Mouse (Mus musculus): Measurements from ENCODE around the gene Adcy6.
"Not testable (repeated sequence)": the region's sequence is repeated elsewhere in the genome, so short reads cannot be mapped to it uniquely, and the experiment has no call there.

Gene Adcy6

GRCm38 (mm10) chr15:98601832-98602190 lies 8.1 kb downstream of the Adcy6 start:
- DNase-seq (ENCODE audit: low spot score) = no peak

- no peak for DNase-seq (ENCODE audit: low spot score)
Observed at GRCm38 (mm10) chr15:98600036-98600709, 9.7 kb downstream of the Adcy6 start.

- no peak for DNase-seq (ENCODE audit: low spot score)
Observed at GRCm38 (mm10) chr15:98596609-98597008, 13.3 kb downstream of the Adcy6 start.

GRCm38 (mm10) chr15:98595049-98595448 lies 14.8 kb downstream of the Adcy6 start:
- DNase-seq (ENCODE audit: low spot score) = no peak

GRCm38 (mm10) chr15:98594193-98594592 lies 15.7 kb downstream of the Adcy6 start:
- no peak for DNase-seq (ENCODE audit: low spot score)

- DNase-seq (ENCODE audit: low spot score) = no peak
Observed at GRCm38 (mm10) chr15:98591396-98591795, 18.5 kb downstream of the Adcy6 start.

- DNase-seq (ENCODE audit: low spot score) = no peak
Observed at GRCm38 (mm10) chr15:98589640-98590336, 20.1 kb downstream of the Adcy6 start.

- DNase-seq (ENCODE audit: low spot score) = no peak
Observed at GRCm38 (mm10) chr15:98587751-98588150, 22.1 kb downstream of the Adcy6 start.

GRCm38 (mm10) chr15:98586141-98586540 lies 23.7 kb downstream of the Adcy6 start:
- DNase-seq (ENCODE audit: low spot score) = not testable (repeated sequence)

GRCm38 (mm10) chr15:98585421-98585820 lies 24.5 kb downstream of the Adcy6 start:
- DNase-seq (ENCODE audit: low spot score) = no peak

- no peak for DNase-seq (ENCODE audit: low spot score)
Observed at GRCm38 (mm10) chr15:98582996-98583395, 26.9 kb downstream of the Adcy6 start.

GRCm38 (mm10) chr15:98582410-98582809 lies 27.5 kb downstream of the Adcy6 start:
- DNase-seq (ENCODE audit: low spot score) = no peak

GRCm38 (mm10) chr15:98579795-98580464 lies 29.9 kb downstream of the Adcy6 start:
- DNase-seq (ENCODE audit: low spot score) = peak; percentile 61

GRCm38 (mm10) chr15:98579310-98579709 lies 30.6 kb downstream of the Adcy6 start:
- DNase-seq (ENCODE audit: low spot score) = no peak

GRCm38 (mm10) chr15:98573293-98573692 lies 36.6 kb downstream of the Adcy6 start:
- no peak for DNase-seq (ENCODE audit: low spot score)

GRCm38 (mm10) chr15:98570873-98571538 lies 38.9 kb downstream of the Adcy6 start, which contains the start of the genes Ccnt1 and 4930415O20Rik:
Ccnt1 (minus strand) TSS chr15:98570923.
4930415O20Rik (plus strand) TSS chr15:98571004.
- DNase-seq (ENCODE audit: low spot score) = no peak

- no peak for DNase-seq (ENCODE audit: low spot score)
Observed at GRCm38 (mm10) chr15:98569795-98570365, 40.0 kb downstream of the Adcy6 start.

GRCm38 (mm10) chr15:98569216-98569615 lies 40.7 kb downstream of the Adcy6 start:
- DNase-seq (ENCODE audit: low spot score) = no peak

- peak; percentile 24 for DNase-seq (ENCODE audit: low spot score)
Observed at GRCm38 (mm10) chr15:98568256-98569033, 41.4 kb downstream of the Adcy6 start.

GRCm38 (mm10) chr15:98567278-98568134 lies 42.4 kb downstream of the Adcy6 start:
- peak; percentile 99 for DNase-seq (ENCODE audit: low spot score)

- no peak for DNase-seq (ENCODE audit: low spot score)
Observed at GRCm38 (mm10) chr15:98566973-98567277, 43.0 kb downstream of the Adcy6 start.
